Mouse (Mus musculus) right cerebral cortex, adult 2 months (tissue): ENCODE results near the gene Larp1b.
A peak's percentile ranks its signal among the peaks of the same experiment; 100 is the strongest.

Experiments
- DNase-seq, 2 experiments: peaks; one replicate each; pipeline ENCODE4 v3.0.0; 2021 to 2022; ENCODE audit warnings: low spot score in 2 of 2

Gene Larp1b

GRCm38 (mm10) chr3:41020687-41021086, 71.1 kb downstream of the Larp1b start:
- DNase-seq: no peak

GRCm38 (mm10) chr3:41021980-41022379, 72.4 kb downstream of the Larp1b start:
- peak; percentile 35 to 40 for DNase-seq

GRCm38 (mm10) chr3:41030705-41031104, 81.1 kb downstream of the Larp1b start:
- DNase-seq: no peak

GRCm38 (mm10) chr3:41031286-41032210, 81.9 kb downstream of the Larp1b start:
- no peak for DNase-seq

DNA sequence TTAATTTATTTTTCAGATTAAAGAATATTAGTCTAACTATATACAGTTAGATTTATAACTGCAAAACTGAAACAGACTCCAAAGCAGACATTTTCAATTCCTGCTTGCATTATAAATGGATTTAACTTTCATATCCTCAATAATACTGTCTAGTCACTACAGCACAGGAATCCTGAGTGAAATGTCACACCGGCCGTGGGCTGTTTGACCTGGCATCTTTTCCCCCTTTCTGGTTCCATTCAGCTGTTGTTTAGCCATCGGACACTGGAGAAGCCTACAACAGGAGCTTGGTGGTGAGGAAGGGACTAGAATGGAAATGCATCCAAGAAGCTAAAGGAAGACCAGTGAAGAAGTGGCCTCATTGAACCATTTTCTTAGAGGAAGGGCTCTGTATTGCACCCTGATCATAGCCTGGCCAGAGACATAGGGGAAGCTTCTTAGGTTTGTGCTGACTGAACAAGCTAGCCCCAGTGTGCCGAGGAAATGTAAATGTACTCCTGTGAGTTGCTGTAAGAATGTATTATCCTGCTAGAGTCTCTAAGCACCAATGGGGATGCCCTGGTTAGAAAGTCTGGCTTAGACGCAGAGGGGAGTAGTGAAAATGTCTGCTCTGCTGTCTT, 88.8 kb downstream of the Larp1b start:
- DNase-seq: no peak

GRCm38 (mm10) chr3:41041241-41041640, 91.6 kb downstream of the Larp1b start:
- DNase-seq: no peak

DNA sequence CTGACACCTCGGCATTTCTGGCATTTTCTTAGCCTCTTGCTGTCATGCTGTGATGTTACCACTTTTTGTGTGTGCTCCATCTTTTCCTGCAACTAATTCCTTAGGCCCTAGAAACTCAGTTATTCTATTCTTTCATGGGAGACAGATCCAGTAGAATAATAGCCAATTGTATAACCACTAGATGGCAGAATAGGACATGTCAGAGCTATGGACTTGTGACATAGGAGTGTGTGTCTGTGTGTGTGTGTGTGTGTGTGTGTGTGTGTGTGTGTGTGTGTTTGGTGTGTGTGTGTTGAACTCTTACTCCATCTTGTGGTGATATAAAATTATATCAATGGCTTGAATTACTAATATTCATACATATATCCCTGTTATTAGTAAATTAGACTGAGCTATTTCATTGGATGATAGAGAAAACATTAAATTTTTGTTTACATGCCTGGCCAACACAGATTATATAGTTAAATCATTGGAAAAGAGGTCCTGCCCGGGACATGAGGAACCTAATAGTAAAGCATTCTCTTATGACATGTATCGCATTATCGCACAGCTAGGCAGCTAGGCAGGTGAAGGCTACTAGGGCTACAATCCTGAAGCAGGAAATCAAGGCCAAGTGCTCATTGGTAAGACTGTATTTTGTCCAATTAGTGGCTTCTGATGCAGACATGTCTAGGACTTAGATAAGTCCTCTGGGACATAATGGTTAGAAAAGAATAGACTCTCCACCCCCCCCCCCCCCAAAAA, 92.7 kb downstream of the Larp1b start:
- DNase-seq: peak in 1 of 2 experiments; percentile 38

DNA sequence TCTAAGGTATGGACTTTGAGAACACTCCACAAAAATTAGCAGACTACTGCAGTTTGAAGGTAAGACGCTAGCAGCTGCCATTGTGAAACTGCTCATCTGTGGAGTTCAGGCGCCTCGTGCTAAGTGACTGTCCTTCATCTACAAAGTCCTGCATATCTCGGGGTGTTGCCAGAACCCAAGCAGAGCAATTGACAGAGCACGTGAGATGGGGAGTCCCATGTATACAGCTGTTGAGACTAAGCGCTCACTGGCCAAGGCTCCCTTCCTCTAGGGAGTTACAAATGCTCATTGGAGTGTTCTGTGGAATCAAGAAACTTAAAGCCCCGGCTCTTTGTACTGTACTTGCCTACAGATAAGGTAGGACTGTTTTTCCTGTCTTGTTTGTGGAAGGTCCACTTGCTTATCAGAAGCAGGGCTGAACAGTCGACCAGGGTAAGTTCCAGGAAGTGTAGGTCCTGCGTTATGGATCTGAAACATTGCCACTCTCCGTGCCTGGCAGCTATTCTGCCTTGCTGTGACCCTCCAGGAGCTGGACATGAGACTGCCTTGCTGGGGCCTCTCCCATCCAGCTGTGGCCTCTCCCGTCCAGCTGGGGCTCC, 94.2 kb downstream of the Larp1b start:
- DNase-seq: no peak

DNA sequence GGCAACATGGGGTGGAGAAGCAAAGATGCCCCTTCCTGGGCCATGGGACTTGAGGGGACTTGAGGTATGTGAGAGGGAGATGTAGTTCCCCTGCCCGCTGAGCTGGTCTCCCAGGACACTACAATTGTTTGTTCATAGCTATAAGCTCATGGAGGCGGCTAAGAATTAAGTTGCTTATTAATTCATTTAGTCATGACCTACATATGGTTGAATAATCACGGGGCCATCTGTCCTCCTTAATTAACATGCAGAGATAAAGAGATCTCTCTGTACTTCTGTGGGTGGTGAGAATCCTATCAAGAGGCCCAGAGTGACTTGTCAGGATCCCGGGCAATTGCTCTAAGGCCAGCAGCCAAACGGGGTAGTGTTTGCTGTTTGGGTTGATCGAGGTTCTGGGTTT, 98.2 kb downstream of the Larp1b start:
- no peak for DNase-seq

- no peak for DNase-seq
Measured at GRCm38 (mm10) chr3:41053334-41053733, 103.7 kb downstream of the Larp1b start.

- peak; percentile 67 to 74 for DNase-seq
Measured at GRCm38 (mm10) chr3:41058395-41058794, 108.8 kb downstream of the Larp1b start.

DNA sequence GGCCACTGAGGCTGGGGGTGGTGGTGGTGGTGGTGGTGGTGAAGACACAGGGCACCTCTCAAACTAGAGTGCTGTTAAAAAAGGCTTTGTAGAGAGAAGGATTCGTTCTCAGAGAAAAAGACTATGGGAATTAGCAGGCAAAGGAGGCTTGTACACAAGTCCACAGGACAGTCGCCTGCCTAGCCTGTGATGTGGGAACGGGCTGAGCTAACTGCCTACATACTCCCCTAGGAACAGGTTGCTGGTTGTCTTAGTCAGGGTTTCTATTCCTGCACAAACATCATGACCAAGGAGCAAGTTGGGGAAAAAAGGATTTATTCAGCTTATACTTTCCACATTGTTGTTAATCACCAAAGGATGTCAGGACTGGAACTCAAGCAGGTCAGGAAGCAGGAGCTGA, 109.6 kb downstream of the Larp1b start:
- DNase-seq: no peak

DNA sequence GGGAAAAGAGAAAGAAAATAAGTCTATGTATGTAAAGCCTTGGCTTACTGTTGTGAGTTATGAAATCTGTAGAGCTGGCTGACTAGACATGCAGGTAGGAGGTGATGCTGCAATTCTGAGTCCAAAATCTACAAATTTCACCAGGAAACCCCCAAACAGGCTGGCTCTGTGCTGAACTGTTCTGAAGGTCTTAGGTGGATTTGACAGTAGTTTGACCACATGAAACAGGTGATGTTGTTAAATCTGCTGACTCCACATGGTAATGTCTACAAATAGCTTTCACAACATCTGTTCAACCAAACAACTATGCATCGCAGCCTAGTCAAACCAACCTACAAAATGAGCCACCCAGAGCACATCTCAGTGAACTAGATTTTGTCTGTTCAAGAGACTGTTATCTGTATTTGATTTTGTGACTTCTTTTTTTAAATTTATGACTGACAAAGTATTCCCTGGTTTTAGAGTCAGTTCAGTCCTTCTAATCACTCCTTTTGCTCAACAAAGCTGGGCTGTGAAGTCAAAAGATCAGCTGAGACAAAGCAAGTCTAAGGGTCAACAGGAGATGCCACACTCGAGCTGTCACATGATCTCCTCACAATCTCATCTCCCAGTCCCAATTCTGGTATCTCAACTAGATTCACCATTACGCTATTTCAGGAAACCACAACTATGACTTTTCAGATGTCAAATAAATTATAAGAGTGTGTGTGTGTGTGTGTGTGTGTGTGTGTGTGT, 112.4 kb downstream of the Larp1b start:
- DNase-seq: peak; percentile 16 to 29

GRCm38 (mm10) chr3:41062758-41063157, 113.1 kb downstream of the Larp1b start:
- DNase-seq: no peak

- no peak for DNase-seq
Measured at GRCm38 (mm10) chr3:41065320-41065719, 115.7 kb downstream of the Larp1b start.

DNA sequence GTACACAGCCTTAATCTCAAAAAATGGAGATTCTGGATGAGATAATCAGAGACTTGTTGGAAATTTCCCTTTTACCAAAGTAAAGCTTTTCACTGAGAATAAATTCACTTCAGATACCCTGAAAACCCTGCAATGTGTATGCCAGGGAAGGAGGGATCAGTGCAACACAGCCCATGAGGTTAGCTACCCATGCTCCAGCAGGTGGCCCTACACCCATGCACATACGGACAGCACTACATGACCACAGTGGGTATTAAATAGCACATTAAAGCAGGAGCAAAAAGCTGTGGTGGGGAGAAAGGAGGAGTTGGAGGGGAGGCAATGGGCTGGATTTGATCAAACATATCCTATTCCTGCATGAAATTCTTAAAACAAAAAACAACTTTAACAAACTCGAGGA, 120.9 kb downstream of the Larp1b start:
- DNase-seq: no peak

GRCm38 (mm10) chr3:41075376-41075775, 125.7 kb downstream of the Larp1b start:
- no peak for DNase-seq

DNA sequence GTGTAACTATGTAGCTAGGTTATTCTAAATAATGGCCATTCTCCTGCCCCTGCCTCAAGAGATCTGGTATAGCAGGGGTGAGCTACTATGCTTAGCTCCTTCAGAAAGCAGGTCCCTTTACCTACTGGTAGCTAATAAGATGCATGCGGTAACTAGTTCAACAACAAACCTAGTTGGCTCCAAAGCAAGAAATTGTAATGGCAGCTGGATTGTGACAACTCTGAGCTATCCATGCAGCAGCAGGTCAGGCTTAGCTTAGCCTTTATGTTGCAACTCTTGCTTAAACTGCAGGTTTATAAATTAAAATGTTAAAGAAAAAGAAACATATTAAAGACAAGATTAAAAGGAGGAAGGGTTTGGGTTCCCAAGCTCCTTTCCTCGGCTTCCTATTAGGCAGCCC, 129.0 kb downstream of the Larp1b start:
- DNase-seq: no peak

DNA sequence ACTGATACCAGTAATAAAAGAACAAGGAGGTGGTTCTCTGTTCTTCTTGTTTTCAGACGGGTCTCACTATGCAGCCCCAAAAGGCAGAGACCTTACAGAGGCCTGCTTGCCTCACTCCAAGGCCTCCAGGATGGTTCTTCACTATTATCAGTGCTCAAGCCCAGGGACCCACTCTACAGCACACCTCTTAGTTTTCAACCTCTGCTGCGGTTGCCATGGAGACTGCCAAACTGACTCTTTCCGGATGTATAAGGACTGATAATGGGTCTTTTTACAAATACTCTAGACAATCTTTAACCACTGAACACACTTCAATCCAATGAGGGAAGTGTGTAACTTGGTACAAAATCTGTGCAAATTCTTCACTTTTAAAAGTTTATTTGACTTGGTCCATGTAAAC, 131.1 kb downstream of the Larp1b start:
- DNase-seq: no peak

- peak in 1 of 2 experiments; percentile 10 for DNase-seq
Measured at GRCm38 (mm10) chr3:41081474-41082301, 132.1 kb downstream of the Larp1b start.
